In genomic region chr10:122807127-122808105, GRCm38 (mm10) we compare ENCODE assay signal across 9 mouse cellular contexts.
DNase-seq lines count a peak whose midpoint lies in the region; ATAC-seq and TF ChIP-seq lines count a peak whose summit lies in the region.
"Had no signal": no experiment of that assay in that cellular context is flagged by ENCODE, and none has a peak within 500 bp of the region (broad histone marks: within the 10 kb centered on the region; RNA-seq: fewer than 3 reads in every experiment).

No protein-coding gene starts in this region.

- TF ChIP-seq EP300 in CH12.LX (IDR thresholded peaks at IDR 0.05; ENCODE audit: low read length), result no peak
- no peak for TF ChIP-seq EP300 in liver, embryonic 14.5 days (IDR thresholded peaks at IDR 0.05; ENCODE audit: low read depth)

- H3K27ac ChIP-seq in CH12.LX (ENCODE audit: insufficient read depth, low read depth), result no peak overlapping the region
- H3K27ac ChIP-seq in forebrain, embryonic 11.5 days (ENCODE audit: low read depth, low read length), result no peak overlapping the region
- peak overlapping the region; percentile 64 for H3K27ac ChIP-seq in heart, embryonic 15.5 days
- H3K27ac ChIP-seq in liver, embryonic 14.5 days, result no peak overlapping the region
- H3K27ac ChIP-seq: liver, embryonic 13.5 days had no signal

- H3K4me1 ChIP-seq in CH12.LX (ENCODE audit: control insufficient read depth in 1 of 2, insufficient read depth in 2 of 2), result peaks cover 0 to 21% of the 10 kb centered on the region in 2 experiments; a peak in 2 of 4 replicates
- peaks cover 3% of the 10 kb centered on the region; the same call in 1 of the 2 replicates for H3K4me1 ChIP-seq in forebrain, embryonic 11.5 days (replicated peaks; ENCODE audit: control insufficient read depth, insufficient read depth, low read length)
- H3K4me1 ChIP-seq in heart, embryonic 15.5 days (replicated peaks), result peaks cover 14% of the 10 kb centered on the region
- H3K4me1 ChIP-seq in liver, embryonic 14.5 days (replicated peaks; ENCODE audit: control insufficient read depth in 2 of 2, insufficient read depth in 2 of 2, low read length in 1 of 2), result no peaks in the 10 kb centered on the region

- in situ Hi-C loops in CH12.LX (cut with MboI; ENCODE audit: low pct_ligation_motif_present, low pct_unique_long_range_greater_than_20kb, low sequenced_read_pairs), result loop anchor here (5.0 kb wide), 1 partner anchor 195 kb away; no protein-coding TSS in a partner anchor

- peak; percentile 78 to 95 for TF ChIP-seq CTCF in CH12.LX (conservative IDR thresholded peaks at IDR 0.05 in 1 of 2, IDR thresholded peaks at IDR 0.05 in 1 of 2; ENCODE audit: low read depth in 2 of 2, low read length in 2 of 2)
- peak; percentile 63 for TF ChIP-seq CTCF in liver, embryonic 14.5 days (IDR thresholded peaks at IDR 0.05; ENCODE audit: low read depth)

- no peak overlapping the region for H3K9ac ChIP-seq in CH12.LX (ENCODE audit: insufficient read depth, low read depth)
- H3K9ac ChIP-seq in forebrain, embryonic 11.5 days (ENCODE audit: low read length), result peak overlapping the region; percentile 3; the same call in 1 of the 2 replicates
- H3K9ac ChIP-seq in heart, embryonic 15.5 days, result peak overlapping the region; percentile 29; the same call in 1 of the 2 replicates
- H3K9ac ChIP-seq in liver, embryonic 14.5 days (replicated peaks), result no peak overlapping the region
- H3K9ac ChIP-seq: liver, embryonic 13.5 days had no signal

- H3K4me3 ChIP-seq in CH12.LX (replicated peaks in 1 of 3; ENCODE audit: low read depth in 2 of 3, low read length in 2 of 3, poor library complexity in 1 of 3), result peak overlapping the region in 1 of 3 experiments; percentile 32
- no peak overlapping the region for H3K4me3 ChIP-seq in forebrain, embryonic 11.5 days (ENCODE audit: low read depth, low read length)
- no peak overlapping the region for H3K4me3 ChIP-seq in heart, embryonic 15.5 days
- H3K4me3 ChIP-seq in liver, embryonic 14.5 days (ENCODE audit: insufficient read depth in 1 of 2, low read depth in 2 of 2, low read length in 2 of 2), result no peak overlapping the region
- H3K4me3 ChIP-seq: liver, embryonic 13.5 days had no signal

- H3K27me3 ChIP-seq in CH12.LX (replicated peaks), result no peaks in the 10 kb centered on the region
- no peaks in the 10 kb centered on the region for H3K27me3 ChIP-seq in forebrain, embryonic 11.5 days (ENCODE audit: control insufficient read depth, insufficient read depth, low read length)
- H3K27me3 ChIP-seq in heart, embryonic 15.5 days, result no peaks in the 10 kb centered on the region
- H3K27me3 ChIP-seq in liver, embryonic 14.5 days (ENCODE audit: control insufficient read depth, insufficient read depth, low read length), result no peaks in the 10 kb centered on the region
- H3K27me3 ChIP-seq: liver, embryonic 13.5 days had no signal

- TF ChIP-seq RAD21 in CH12.LX (IDR thresholded peaks at IDR 0.05; ENCODE audit: low read depth, low read length), result peak; percentile 89

- H3K9me3 ChIP-seq in CH12.LX (replicated peaks; ENCODE audit: low read length), result no peaks in the 10 kb centered on the region
- peaks cover 3% of the 10 kb centered on the region; the same call in 1 of the 2 replicates for H3K9me3 ChIP-seq in forebrain, embryonic 11.5 days (ENCODE audit: control insufficient read depth, low read length)
- H3K9me3 ChIP-seq in heart, embryonic 15.5 days (replicated peaks), result no peaks in the 10 kb centered on the region
- no peaks in the 10 kb centered on the region for H3K9me3 ChIP-seq in liver, embryonic 14.5 days (ENCODE audit: control insufficient read depth, low read length)
- H3K9me3 ChIP-seq: liver, embryonic 13.5 days had no signal

- no peak overlapping the region; the same call in 1 of the 2 replicates for H3K4me2 ChIP-seq in CH12.LX (ENCODE audit: insufficient read depth, low read depth, poor library complexity, severe bottlenecking)
- H3K4me2 ChIP-seq in forebrain, embryonic 11.5 days (ENCODE audit: low read depth, low read length, severe bottlenecking), result no peak overlapping the region
- H3K4me2 ChIP-seq in heart, embryonic 15.5 days, result no peak overlapping the region
- no peak overlapping the region for H3K4me2 ChIP-seq in liver, embryonic 14.5 days (ENCODE audit: low read depth)
- H3K4me2 ChIP-seq: liver, embryonic 13.5 days had no signal

- TF ChIP-seq POLR2A in CH12.LX (IDR thresholded peaks at IDR 0.05; ENCODE audit: low read depth, low read length), result no peak

- ATAC-seq in forebrain, embryonic 11.5 days (replicated peaks; ENCODE audit: low FRiP score), result peak; percentile 58
- 0 out of 2 replicates have a peak, but pooled peaks have one; percentile 57 for ATAC-seq in heart, embryonic 15.5 days (replicated peaks; ENCODE audit: insufficient number of reproducible peaks, insufficient read depth, low FRiP score, low read depth)
- ATAC-seq in liver, embryonic 14.5 days (ENCODE audit: insufficient read depth), result no peak
- ATAC-seq in neutrophil, adult 5-6 weeks (ENCODE audit: extremely low read depth, insufficient number of reproducible peaks, low FRiP score, poor library complexity, severe bottlenecking), result peak; percentile 67

- no peaks in the 10 kb centered on the region for H3K79me2 ChIP-seq in CH12.LX (replicated peaks; ENCODE audit: control insufficient read depth, extremely low read depth, insufficient read depth, poor library complexity, severe bottlenecking)

- DNase-seq in CH12.LX (ENCODE audit: extremely low read depth), result peak; percentile 84
- peak; percentile 72 for DNase-seq in brain, embryonic 18.5 days (ENCODE audit: low read depth, low spot score)
- peak; percentile 85 for DNase-seq in forebrain, embryonic 11.5 days (ENCODE audit: low spot score)
- peak; percentile 89 for DNase-seq in kidney, postnatal 10 days
- peak; percentile 35 to 51 (median 42) for DNase-seq in liver, embryonic 14.5 days (ENCODE audit: low read depth in 3 of 3, low spot score in 3 of 3)
- peak; percentile 89 for DNase-seq in thymus, postnatal 0 days (ENCODE audit: low spot score)
- DNase-seq: liver, embryonic 13.5 days had no signal

- dilution Hi-C loops in CH12.LX (cut with MboI; ENCODE audit: extremely low pct_ligation_motif_present, extremely low pct_unique_long_range_greater_than_20kb, low sequenced_read_pairs), result no loop called here

- 39% methylated on average over 9 of the region's 9 CpGs for WGBS in forebrain, embryonic 11.5 days
- WGBS in heart, embryonic 15.5 days, result 31% methylated on average over 9 of the region's 9 CpGs
- WGBS in liver, embryonic 14.5 days (ENCODE audit: insufficient replicate concordance), result 34% methylated on average over 9 of the region's 9 CpGs

- H3K36me3 ChIP-seq in CH12.LX (replicated peaks in 1 of 2; ENCODE audit: control insufficient read depth in 1 of 2, insufficient read depth in 1 of 2, low read length in 1 of 2), result no peaks in the 10 kb centered on the region
- no peaks in the 10 kb centered on the region for H3K36me3 ChIP-seq in forebrain, embryonic 11.5 days (ENCODE audit: control insufficient read depth, insufficient read depth, low read length)
- H3K36me3 ChIP-seq in heart, embryonic 15.5 days, result no peaks in the 10 kb centered on the region
- no peaks in the 10 kb centered on the region for H3K36me3 ChIP-seq in liver, embryonic 14.5 days (replicated peaks; ENCODE audit: control insufficient read depth, insufficient read depth, low read depth)
- H3K36me3 ChIP-seq: liver, embryonic 13.5 days had no signal

TF ChIP-seq in CH12.LX, 34 proteins besides CTCF, POLR2A, EP300 and RAD21:
- TF ChIP-seq HCFC1 (IDR thresholded peaks at IDR 0.05; ENCODE audit: low read depth, low read length), result peak; percentile 15; the same call in 1 of the 2 replicates
- no peak for TF ChIP-seq E2F4 (IDR thresholded peaks at IDR 0.05; ENCODE audit: insufficient replicate concordance, low read depth, low read length)
- TF ChIP-seq JUND (conservative IDR thresholded peaks at IDR 0.05; ENCODE audit: low read depth, low read length), result no peak
- 0 out of 2 replicates have a peak, but pooled peaks have one; percentile 21 for TF ChIP-seq TBP (conservative IDR thresholded peaks at IDR 0.05; ENCODE audit: low read depth, low read length)
- peak; percentile 74; the same call in 1 of the 2 replicates for TF ChIP-seq UBTF (IDR thresholded peaks at IDR 0.05; ENCODE audit: low read depth, low read length)
- TF ChIP-seq NELFE (IDR thresholded peaks at IDR 0.05; ENCODE audit: low read depth, low read length), result 0 out of 2 replicates have a peak, but pooled peaks have one; percentile 20
- 0 out of 2 replicates have a peak, but pooled peaks have one; percentile 17 for TF ChIP-seq RCOR1 (conservative IDR thresholded peaks at IDR 0.05; ENCODE audit: low read depth, low read length)
- TF ChIP-seq ZMIZ1 (IDR thresholded peaks at IDR 0.05; ENCODE audit: low read depth, low read length), result no peak
- peak; percentile 63 for TF ChIP-seq ELF1 (IDR thresholded peaks at IDR 0.05; ENCODE audit: low read depth, low read length)
- no peak for TF ChIP-seq JUN (IDR thresholded peaks at IDR 0.05; ENCODE audit: insufficient read depth, low read depth, low read length)
- no peak for TF ChIP-seq GABPA (IDR thresholded peaks at IDR 0.05; ENCODE audit: insufficient replicate concordance, low read depth, low read length)
- no peak for TF ChIP-seq CHD1 (IDR thresholded peaks at IDR 0.05; ENCODE audit: low read depth, low read length)
- peak; percentile 100 for TF ChIP-seq ZNF384 (IDR thresholded peaks at IDR 0.05; ENCODE audit: low read depth, low read length)
- TF ChIP-seq ZKSCAN1 (IDR thresholded peaks at IDR 0.05; ENCODE audit: borderline replicate concordance, low read depth, low read length), result no peak; the same call in 1 of the 2 replicates
- TF ChIP-seq MAX (IDR thresholded peaks at IDR 0.05; ENCODE audit: low read length), result no peak
- TF ChIP-seq SMC3 (IDR thresholded peaks at IDR 0.05; ENCODE audit: low read depth, low read length), result peak; percentile 88
- TF ChIP-seq MYC (IDR thresholded peaks at IDR 0.05; ENCODE audit: low read depth, low read length), result 0 out of 2 replicates have a peak, but pooled peaks have one; percentile 58

Comparison
In these comparisons a context has a peak if more than half of its experiments do, and no peak if none do; other contexts are left out.
1. H3K9ac ChIP-seq: peak in forebrain, embryonic 11.5 days (single experiment) and heart, embryonic 15.5 days (single experiment); none in CH12.LX (single experiment) and liver, embryonic 14.5 days (single experiment).
2. Peak in every context shown above with its lines, with median percentiles within 50 percentile points of each other: DNase-seq.